Mouse (Mus musculus): ENCODE measurements around the gene Prdm12.
"Not testable (repeated sequence)": the region's sequence is repeated elsewhere in the genome, so short reads cannot be mapped to it uniquely, and the experiment has no call there.

The Prdm12 gene

GRCm38 (mm10) chr2:31641929-31642328, 2.1 kb downstream of the Prdm12 start:
- DNase-seq (ENCODE audit: low spot score in 2 of 2), result no peak

- no peak for DNase-seq (ENCODE audit: low spot score in 2 of 2)
These were observed 14.4 kb downstream of the Prdm12 start for GRCm38 (mm10) chr2:31653971-31654853.

GRCm38 (mm10) chr2:31654854-31655559, 15.2 kb downstream of the Prdm12 start:
- peak in 1 of 2 experiments; percentile 21 for DNase-seq (ENCODE audit: low spot score in 2 of 2)

- DNase-seq (ENCODE audit: low spot score in 2 of 2), result no peak
These were observed 16.5 kb downstream of the Prdm12 start for GRCm38 (mm10) chr2:31656374-31656773.

- DNase-seq (ENCODE audit: low spot score in 2 of 2), result no peak
These were observed 23.3 kb downstream of the Prdm12 start for GRCm38 (mm10) chr2:31662939-31663803.

- DNase-seq (ENCODE audit: low spot score in 2 of 2), result no peak
These were observed 24.0 kb downstream of the Prdm12 start for GRCm38 (mm10) chr2:31663804-31664180.

GRCm38 (mm10) chr2:31667332-31667731, 27.5 kb downstream of the Prdm12 start:
- DNase-seq (ENCODE audit: low spot score in 2 of 2), result no peak

GRCm38 (mm10) chr2:31670551-31671035, 30.8 kb downstream of the Prdm12 start, which contains the start of gene Exosc2:
Exosc2 (plus strand) TSS chr2:31670715.
- DNase-seq (ENCODE audit: low spot score in 2 of 2), result peak; percentile 95 to 96

GRCm38 (mm10) chr2:31678641-31679040, 38.8 kb downstream of the Prdm12 start:
- DNase-seq (ENCODE audit: low spot score in 2 of 2), result no peak

GRCm38 (mm10) chr2:31681051-31681707, 41.3 kb downstream of the Prdm12 start:
- not testable (repeated sequence) for DNase-seq (ENCODE audit: low spot score in 2 of 2)

GRCm38 (mm10) chr2:31681731-31682235, 41.9 kb downstream of the Prdm12 start:
- no peak for DNase-seq (ENCODE audit: low spot score in 2 of 2)

GRCm38 (mm10) chr2:31683666-31684065, 43.8 kb downstream of the Prdm12 start:
- DNase-seq (ENCODE audit: low spot score in 2 of 2), result peak in 1 of 2 experiments; percentile 30

- DNase-seq (ENCODE audit: low spot score in 2 of 2), result peak; percentile 97 to 98
These were observed 48.5 kb downstream of the Prdm12 start, which contains the start of gene Abl1 for GRCm38 (mm10) chr2:31688074-31688925. Abl1 (plus strand) TSS chr2:31688376.

- peak; percentile 21 to 31 for DNase-seq (ENCODE audit: low spot score in 2 of 2)
These were observed 49.2 kb downstream of the Prdm12 start for GRCm38 (mm10) chr2:31689045-31689444.

- no peak for DNase-seq (ENCODE audit: low spot score in 2 of 2)
These were observed 50.2 kb downstream of the Prdm12 start for GRCm38 (mm10) chr2:31690063-31690462.

- no peak for DNase-seq (ENCODE audit: low spot score in 2 of 2)
These were observed 58.4 kb downstream of the Prdm12 start for GRCm38 (mm10) chr2:31698209-31698608.

GRCm38 (mm10) chr2:31700545-31701446, 61.0 kb downstream of the Prdm12 start:
- no peak for DNase-seq (ENCODE audit: low spot score in 2 of 2)

- no peak for DNase-seq (ENCODE audit: low spot score in 2 of 2)
These were observed 63.4 kb downstream of the Prdm12 start for GRCm38 (mm10) chr2:31703226-31703625.
